Mouse (Mus musculus): ENCODE results near the gene Cwc22.
"Not testable (repeated sequence)": the region's sequence is repeated elsewhere in the genome, so short reads cannot be mapped to it uniquely, and the experiment has no call there.

Cwc22 gene

DNA sequence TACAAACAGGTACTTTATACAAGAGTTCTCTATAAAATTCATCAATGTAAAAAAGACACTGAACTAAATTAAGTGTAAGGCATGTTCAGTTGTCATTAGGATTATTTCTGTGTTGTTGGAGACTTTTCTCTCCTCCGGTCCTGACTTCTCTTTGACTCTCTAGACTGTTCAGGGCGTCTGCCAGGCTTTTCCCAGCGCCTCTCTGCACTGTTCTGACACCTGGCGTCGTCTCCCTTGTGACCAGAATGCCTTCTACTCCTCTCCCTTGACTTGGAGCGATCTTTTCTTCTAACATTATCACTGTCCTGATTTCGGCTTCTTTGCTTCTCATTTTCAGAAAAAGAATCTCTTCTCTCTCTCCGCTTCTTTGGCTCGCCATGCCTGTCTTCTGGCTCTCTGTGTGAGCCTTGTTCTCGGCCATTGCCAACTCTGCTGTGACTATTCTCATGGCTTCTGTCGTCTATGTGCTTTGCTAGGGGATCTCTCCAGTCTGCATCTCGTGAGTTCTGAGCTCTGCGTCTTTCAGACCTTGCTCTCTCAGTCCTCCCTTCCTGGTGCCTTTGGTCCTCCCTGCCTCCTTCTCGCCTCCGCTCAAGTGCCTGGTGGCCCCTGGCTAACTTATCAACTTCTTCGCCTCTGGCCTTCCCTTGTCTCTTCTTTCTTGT, 50.1 kb downstream of the Cwc22 start:
- DNase-seq, result not testable (repeated sequence)

DNA sequence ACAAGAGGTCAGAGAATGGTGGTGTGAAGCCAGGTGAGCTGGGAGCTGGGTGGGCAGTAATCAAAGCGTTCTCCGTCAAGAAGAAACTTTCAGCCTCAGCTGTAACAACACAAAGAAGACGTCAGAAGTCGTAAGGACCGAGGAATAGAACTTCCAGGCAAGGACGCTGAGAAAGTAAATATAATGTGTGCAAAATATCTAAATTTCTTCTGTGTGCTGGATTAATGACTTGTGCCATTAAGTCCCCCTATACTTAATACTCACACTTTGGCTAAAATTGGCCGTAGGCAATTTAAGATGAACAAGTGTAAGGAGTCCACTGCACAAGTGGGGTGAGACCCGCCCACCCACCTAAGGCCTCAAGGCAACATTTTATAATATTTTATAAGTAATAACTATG, 51.3 kb downstream of the Cwc22 start:
- no peak for DNase-seq

DNA sequence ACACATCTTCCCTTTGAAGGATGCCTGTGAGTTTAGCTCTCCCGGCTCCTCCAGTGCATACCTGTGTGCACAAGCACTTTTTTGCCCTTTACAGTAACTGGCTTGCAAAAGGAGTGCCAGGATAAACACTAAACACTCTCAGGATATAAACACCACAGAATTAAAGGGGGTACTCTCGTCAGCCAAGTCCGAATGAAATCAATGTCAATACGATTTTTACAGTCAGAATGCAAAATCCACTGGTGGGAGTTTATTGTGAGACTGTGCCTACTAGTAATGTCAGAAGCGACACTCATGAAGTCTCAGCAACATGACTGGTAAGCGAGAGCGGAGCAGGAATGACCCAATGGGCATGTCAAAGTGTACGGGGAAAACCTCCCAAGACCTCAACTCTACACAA, 52.7 kb downstream of the Cwc22 start:
- DNase-seq, result no peak

DNA sequence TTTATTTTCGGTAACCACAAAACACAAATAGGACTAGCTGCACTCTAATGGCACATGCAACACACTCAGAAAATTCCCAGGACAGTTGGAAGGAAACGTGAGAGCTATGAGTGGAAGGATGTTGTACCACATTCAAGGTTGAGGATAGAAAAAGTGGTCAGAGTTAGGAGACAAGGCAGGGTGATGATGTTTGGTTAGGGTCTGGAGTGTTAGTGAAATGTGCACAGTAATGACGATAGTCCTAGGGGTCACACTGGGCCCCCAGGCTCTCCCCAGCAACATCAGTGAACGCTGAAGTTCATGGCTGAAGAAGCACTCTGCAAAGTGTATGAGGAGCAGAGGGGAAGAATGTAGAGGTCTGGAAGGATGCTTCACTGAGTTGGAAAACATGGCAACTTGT, 53.6 kb downstream of the Cwc22 start:
- DNase-seq, result no peak

DNA sequence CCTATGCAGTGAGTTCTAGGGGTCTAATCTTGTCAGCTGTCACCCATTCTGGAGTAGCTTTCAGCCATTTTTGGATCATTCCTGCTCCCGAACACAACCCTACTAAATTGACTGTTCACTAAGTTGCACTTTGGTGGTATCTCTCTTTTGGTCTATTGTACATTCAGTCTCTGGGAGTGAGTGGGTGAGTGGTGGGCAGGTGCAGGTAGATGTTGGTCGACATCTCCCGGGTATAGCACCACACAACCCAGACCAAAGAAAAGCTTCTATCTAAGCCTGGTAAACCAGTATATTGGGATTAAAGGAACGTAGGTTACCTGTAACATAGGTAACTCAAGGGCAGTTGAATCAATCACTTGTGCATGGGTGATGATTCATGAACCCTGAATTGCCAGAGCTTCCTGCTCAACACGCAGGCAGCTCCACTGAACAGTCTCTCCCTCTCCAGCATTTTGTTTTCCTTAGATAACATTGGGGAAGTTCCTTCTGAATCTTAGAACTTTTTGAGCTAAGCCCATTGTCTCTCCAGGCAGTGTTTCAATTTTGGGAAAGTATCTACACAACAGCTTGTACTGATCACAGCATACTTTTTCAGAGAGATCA, 55.2 kb downstream of the Cwc22 start:
- DNase-seq, result no peak

DNA sequence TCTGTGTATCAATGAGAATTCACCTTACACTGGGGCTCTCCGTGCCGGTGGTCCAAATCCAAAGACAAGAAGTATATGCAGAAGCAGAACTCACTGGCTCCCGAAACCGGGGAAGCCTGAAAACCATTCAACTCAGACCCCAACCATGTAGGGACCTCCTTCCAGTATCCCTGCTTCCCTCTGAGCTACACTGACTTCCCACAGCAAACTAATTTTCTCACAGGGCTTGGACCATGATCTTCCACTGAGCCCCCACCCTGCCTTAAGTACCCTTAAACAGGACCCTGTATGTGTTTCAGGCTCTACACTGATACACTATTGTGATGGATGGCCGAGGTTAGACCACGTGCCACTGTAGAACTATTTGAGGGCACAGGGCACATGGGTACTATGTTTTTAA, 56.2 kb downstream of the Cwc22 start:
- no peak for DNase-seq

DNA sequence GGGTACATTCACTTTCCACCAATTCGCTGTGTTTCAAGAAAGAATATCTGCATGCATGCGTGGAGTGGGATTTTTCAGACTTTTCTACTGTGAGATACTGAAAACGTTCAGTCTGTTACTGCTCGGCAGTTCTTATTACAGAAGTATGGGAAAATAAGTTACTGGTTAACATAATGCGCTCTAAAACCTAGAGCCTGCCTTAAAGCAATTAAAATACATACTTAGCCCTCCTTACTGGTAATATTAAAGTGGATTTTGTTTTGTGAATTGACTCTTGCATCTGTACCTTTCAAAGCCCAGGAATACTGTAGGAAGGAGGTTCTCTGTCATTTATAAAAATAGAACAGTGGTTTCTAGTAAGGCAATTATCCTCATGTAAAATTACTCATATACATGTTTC, 56.8 kb downstream of the Cwc22 start:
- DNase-seq, result no peak

DNA sequence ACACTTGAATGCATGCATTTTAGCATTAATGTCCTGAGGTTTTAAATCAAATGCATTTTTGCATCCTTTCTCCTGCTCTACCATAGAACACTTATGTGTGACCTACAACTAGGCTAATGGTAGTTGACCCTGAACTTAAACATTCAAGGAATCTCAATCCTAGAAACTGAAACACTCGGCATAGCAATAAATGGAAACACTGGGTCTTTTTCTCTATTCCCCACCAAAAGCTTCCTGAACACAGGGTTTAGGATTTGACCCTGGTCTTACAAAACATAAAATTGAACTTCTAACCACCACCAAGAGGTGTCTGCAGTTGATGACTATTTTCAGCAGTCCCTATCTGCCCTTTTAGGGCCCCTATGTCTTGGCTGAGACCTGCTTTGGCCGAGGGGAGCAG, 57.3 kb downstream of the Cwc22 start:
- DNase-seq, result no peak

DNA sequence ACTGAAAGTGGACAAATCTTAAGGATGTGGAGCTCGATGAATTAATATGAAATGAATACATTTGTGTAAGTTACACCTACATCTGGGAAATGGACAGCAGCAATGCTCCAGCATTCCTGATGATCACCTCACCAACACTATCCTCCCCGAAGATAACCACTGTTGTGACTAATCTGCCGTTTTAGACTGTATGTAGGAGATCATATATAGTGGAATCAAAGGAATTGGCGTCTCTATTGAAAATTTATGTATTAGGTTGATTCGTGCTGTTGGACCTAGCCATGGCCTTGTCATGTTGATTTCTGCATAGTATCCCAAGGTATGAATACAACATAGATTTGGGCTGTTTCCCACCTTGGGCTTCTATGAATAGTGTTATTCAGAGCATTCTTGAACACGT, 58.1 kb downstream of the Cwc22 start:
- DNase-seq, result no peak

DNA sequence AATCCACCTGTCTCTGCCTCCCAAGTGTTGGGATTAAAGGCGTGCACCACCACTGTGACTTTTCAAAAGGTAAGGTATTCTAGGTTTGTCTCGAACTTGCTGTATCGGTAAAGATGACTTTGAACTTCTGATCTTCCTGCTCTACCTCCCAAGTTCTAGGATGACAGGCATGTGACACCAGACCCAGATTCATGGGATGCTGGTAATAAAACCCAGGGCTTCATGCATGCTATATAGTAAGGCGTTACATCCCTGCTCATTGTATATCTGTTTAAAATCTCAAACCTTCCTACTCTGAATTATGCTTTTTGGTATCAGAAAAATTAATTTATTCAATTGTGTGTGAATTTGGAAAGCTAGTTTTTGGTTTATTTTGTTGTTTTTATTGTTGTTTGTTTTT, 59.0 kb downstream of the Cwc22 start:
- DNase-seq, result no peak

DNA sequence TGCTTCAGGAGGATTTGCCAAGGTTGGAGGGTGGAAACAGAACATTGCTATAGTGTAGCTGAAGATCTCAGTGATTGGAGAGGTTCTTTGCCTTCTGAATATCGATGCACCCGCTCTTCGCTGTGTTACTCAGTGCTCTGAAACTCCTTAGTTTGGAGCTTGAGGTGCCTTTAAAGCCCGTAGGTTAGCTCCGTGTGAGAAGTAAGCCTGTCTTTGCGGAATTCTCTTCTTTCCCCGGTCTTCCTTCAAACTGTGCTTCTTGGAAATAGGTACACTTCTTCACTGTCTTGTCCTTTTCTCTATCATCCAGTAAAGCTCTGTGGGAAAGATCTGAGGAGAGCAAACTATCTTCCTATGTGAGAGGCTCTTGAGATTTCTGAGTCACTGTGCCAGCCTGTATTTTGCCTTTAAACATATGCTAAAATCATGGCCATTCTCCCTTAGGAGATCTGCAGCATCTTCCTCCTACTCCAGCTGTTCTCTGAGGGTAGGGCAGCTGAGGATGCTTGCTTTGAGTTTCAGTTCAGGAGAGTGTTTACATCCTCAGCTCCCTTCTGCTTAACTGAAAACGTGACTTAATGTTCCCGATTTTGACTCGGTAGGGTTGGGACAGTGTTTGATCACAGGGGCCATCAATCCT, 60.6 kb downstream of the Cwc22 start:
- DNase-seq, result no peak

DNA sequence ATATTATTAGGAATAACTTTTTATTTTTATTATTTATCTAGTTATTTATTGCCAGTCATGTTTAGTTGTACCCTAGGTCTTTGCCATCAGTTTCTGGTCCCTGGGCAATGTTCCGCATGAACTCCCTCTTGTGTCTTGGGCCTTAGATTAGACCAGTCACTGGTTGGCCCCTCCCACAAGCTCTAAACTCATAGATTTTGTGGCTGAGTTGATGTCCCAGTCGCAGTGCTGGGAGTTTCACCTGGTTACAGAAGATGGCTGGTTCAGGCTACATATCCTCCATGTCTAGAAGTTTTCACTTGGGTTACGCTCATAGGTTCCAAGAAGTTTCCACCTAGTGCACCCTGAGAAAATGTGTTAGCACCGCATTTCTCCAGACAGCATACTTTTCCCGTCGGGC, 61.1 kb downstream of the Cwc22 start:
- no peak for DNase-seq

DNA sequence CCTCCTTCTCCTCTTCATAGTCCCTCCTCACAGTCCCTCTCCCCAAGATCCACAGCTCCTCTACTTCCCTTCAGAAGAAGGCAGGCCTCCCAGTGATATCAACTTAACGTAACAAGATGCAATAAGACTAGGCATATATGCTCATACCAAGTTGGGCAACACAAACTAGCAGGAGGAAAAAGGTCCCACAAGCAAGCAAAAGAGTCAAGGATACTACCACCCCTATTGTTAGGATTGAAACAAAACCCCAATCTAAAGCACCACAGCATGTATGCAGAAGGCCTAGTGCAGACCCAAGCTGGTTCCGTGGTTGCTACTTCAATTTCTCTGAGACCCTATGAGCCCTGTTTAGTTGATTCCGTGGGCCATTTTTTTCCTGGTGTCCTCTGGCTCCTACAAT, 61.7 kb downstream of the Cwc22 start:
- DNase-seq, result no peak

DNA sequence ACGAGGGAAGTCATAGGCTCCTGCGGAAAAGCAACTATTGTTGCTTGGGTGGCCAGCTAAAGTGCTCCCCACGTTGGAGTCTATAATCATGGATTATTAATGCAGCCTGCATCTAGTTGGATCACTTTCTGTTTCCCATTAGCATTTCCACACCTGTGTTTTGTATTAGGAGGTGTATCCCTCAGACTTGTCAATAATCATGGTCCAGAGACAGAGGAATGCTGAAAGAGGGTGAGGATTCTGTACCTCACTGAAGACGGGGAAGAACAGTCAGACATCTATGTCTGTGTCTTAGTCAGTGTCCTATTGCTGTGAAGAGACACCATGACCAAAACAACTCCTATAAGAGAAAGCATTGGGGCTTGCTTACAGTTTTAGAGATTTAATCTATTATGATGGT, 63.2 kb downstream of the Cwc22 start:
- no peak for DNase-seq

DNA sequence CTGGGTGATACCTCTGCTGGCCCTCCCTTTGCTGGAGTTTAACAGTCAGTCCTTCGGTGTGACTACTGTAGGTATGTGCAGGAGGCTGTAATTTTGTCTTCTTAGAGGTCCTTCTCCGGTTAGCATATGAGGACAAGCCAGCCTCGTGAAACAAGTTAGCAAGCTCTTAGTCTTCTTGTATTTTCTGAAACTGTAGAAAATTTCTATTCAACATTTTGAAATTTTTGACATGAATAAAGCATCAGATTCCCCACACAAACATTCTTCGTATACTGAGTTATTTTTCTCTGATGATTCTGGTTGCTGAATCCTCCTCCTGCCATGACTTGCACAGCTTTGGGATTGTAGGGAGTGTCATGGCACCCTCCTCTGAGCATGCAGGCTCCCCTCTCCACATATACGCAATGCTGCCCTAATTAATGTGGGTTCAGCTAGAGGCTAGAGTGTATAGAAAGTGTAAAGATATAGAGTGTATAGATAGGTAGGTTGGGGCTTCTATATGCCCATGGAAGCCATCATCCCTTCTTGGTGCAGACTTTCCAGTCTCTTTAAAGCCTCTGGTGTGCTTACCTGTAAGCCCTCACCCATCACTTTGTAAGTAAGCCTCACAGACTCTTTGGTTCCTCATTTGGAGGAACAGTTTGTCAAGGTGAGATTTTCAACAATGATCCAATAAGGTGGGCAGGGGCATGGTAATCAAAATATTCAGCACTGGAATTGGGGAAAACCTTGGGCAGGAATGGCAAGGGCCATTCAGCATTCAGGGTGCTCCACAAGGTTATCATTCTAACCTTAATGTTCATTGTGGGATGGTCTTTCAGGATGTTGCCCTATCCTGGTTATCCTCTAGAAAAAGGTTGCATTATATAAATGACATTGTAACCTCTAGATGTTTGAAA, 64.6 kb downstream of the Cwc22 start:
- DNase-seq, result no peak

DNA sequence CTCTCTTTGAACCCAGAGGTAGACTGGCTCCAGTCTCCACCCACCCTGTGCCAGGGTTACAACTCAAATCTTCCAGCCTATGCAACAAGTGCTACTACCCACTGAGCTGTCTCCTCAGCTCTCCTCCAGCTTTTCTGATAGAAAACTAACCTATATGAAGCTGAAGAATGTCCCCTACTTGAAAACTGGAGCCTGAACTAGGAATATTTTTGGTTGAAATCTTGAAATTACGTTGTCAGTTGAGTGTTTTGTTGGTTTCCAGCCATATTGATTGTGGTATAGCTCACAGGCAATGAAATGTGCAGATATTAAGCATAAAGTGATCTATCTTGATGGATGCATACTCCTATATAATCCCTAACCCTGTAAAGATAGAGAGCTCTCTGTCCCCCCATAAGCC, 65.8 kb downstream of the Cwc22 start:
- DNase-seq, result no peak

DNA sequence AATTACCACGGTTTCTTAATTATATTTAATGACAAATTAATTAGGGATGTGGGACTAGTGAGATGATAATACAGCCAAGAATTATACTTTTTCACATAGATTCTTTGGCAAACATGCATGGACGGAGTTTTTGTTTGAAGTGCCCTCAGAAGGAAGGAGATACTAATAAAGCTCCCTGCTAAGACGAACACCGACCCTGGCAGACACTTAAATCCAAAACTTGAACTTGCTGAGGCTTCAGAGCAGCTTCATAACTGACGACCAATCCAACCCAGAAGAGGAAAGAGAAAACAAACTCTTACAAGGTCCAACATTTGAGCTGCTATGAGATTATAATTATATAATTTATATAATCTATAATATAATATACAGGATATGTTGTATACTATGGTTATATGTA, 66.4 kb downstream of the Cwc22 start:
- DNase-seq, result no peak

DNA sequence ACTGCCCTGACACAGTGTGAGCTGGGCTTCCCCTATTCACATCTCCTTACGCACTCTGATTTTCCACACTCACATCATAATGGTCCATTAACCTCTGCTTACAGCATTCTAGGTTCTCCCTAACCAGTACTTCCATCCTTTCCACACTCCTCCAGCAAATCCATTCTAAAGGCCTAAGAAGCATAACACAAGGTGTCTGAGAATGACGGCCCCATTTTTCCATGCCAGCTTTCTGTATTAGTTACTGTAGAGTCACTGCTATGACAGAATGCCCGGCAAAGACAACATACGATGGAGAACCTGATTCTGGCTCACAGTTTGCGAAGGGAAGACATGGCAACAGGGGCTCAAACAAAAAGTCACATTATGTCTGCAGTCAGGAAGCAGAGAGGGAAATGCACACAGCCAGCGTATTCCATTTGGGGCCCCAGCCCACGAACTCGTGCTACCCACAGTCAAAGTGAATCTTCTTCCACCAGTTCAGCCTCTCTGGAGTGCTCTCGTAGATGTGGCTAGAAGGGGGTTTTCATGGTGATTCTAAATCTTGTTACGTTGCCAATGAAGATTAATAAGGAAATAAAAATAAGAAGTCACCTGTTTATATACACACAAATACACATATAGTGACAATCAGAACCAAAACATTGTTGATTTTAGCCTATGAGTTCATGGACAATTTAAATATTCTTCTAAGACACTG, 68.9 kb downstream of the Cwc22 start:
- no peak for DNase-seq

DNA sequence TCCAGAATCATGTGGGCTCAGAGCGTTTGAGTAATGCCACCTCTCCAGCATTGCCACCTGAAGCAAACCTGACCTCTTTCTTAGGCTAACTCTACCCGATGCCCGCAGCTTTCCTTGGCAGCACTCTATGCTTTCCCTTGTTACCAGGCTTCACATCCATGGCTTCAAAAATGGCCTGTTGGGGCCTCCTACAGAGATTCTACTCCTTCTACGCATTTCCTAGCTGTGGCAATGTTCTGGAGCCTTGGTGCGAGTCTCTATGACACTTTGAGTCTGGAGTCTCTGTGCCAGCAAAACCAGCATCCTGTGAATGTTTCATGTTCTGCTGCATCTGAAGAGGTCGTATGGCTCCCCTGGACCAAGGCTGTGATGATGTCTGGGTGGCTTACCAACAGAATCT, 69.8 kb downstream of the Cwc22 start:
- DNase-seq, result no peak

DNA sequence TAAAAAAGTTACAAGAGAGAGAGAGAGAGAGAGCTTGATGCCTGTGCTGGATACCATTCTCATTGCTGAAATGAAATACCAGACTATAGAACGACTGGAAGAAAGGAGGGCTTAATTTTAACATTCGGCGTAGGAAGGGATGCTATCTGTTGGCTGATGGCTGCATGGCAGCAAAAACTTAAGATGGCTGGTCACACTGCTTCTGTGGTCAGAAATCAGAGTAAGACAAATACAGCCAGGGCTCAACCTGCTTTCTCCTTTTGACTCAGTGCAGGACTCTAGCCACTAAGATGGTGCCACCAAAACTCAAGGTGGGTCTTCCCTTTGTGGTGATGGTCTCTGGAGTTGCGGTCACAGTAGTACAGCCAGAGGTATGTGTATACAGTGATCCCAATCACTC, 70.7 kb downstream of the Cwc22 start:
- no peak for DNase-seq

DNA sequence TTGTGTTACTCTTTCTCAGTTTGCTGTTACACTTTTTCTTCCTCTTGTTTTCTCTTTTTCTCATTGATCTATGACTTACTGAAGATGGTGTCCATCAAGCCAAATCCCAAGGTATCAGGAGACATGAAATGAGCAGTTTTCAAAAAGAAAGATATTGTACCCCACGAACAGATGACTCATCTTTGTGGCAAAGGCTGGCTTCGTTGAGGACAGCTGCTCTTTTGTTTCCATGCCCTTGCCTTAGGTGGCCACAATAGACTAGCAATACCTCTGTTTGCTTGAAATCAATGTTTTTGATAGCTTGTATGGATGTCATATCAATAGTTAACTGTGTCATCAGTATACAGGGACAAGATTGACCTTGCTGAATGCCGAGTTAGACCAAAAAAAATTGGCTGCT, 71.5 kb downstream of the Cwc22 start:
- no peak for DNase-seq

DNA sequence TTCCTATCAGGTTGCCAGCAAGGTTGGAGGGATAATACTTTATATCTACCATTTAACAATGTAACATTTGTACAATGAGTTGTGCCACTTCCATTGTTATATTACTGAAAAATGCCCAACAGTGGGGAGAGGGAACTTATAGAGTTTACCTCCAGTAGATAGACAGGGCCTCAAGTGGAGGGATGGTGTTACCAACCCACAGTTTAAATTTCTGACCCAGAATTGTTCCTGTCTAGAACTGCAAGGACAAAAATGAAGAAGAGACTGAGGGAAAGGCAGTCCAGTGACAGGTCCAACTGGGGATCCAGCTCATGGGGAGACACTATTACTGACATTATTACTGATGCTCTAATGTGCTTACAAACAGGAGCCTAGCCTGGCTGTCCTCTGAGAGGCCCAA, 72.4 kb downstream of the Cwc22 start:
- no peak for DNase-seq

DNA sequence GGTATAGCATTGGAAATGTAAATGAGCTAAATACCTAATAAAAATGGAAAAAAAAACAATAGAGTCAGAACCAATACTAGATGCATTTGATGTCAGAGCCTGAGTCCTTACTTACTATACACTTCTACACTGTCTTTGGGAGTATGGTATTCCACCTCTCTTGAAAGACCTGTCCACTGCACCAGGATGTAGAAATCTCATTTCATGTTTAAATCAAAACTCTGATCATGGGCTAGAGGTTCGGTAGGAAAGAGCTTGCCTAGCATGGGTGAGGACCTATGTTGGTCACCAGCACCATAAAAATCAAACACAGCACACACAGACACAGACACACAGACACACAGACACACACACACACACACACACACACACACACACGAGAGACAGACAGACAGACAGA, 73.5 kb downstream of the Cwc22 start:
- DNase-seq, result no peak
